Mouse (Mus musculus): ENCODE measurements around the gene 1700003E16Rik. TPM values are rescaled to one million over a fixed set of nuclear protein-coding genes. Genes with fewer than 3 reads are reported as not detected.
A peak's percentile ranks its signal among the peaks of the same experiment; 100 is the strongest.

Gene 1700003E16Rik
- polyA plus RNA-seq, 1 experiment from 2014 or later = 0.77 TPM

DNA sequence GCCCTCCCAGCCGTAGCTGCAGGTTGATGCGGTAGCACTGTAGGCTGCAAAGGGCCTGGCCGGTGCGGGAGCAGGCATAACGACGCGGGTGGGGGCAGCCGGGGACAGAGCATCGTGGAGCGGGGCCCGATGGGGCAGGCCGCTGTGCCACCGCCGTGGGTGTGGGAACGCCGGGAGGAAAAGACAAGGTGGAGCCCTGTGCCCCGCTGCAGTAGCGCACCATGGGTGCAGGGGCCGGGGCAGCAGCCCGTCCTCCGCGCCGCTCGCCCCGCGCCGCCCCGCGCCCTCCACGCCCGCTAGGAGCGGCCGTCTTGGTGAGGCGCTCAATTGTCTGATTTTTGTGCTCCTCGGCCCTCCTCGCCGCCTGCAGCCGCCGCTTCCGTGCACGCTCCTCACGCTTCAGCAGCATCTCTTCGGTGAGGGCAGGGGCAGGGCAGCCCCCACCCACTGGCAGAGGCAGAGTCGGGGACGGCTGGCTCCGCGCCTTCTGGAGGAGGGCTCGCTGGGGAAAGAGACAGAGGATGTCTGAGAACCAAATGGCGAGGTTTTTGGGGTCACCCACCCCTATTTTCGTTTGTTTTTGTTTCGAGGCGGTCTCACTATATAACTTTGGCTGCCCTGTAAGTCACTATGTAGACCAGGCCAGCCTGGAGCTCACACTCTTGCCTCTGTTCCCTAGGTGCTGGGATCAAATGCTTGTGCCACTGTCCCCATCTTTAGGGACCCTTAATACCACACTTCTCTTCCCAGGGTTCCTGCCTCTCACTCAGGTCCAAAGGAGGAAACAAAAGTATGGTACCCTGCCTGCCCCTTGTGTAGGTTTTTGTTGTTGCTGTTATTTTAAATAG, 34.1 kb upstream of the 1700003E16Rik start:
- peak overlapping the region; percentile 66 for H3K4me3 ChIP-seq (ENCODE audit: low read depth, low read length)
- H3K9me3 ChIP-seq (ENCODE audit: control insufficient read depth, low read depth, low read length) = no peaks in the 10 kb centered on the region
- H3K4me2 ChIP-seq (replicated peaks; ENCODE audit: low read depth, low read length) = peak overlapping the region; percentile 91
- WGBS = under 1% methylated on average over 46 of the region's 52 CpGs
- peak overlapping the region; percentile 99 for H3K27ac ChIP-seq (ENCODE audit: low read length)
- H3K27me3 ChIP-seq (ENCODE audit: control insufficient read depth, insufficient read depth, low read length) = no peaks in the 10 kb centered on the region
- no peak for ATAC-seq (ENCODE audit: insufficient number of reproducible peaks, insufficient read depth, low FRiP score, low read depth)
- H3K4me1 ChIP-seq (ENCODE audit: control insufficient read depth, insufficient read depth, low read length) = peaks cover 30% of the 10 kb centered on the region
- H3K9ac ChIP-seq (replicated peaks; ENCODE audit: low read depth, low read length) = peak overlapping the region; percentile 87
- H3K36me3 ChIP-seq (ENCODE audit: control insufficient read depth, insufficient read depth, low read length) = peaks cover 18% of the 10 kb centered on the region

DNA sequence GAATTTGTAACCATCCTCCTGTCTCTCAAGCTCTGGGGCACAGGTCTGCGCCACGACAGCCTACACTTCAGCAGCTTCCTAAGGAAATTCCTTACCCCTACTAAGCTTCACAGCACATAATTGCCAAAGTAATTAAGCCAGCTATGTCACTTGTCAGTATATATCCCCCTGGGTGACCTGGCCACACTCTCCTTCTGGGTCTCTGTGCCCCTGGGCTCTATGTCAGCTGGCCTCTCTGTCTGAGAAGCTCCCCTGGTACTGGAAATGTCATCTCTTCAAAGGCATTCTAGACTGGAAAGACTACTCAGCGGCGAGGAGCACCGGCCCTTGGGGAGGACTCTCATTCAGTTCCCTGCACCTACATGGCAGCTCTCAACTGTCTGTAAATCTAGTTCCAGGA, 33.2 kb upstream of the 1700003E16Rik start:
- H3K4me3 ChIP-seq (ENCODE audit: low read depth, low read length) = no peak overlapping the region
- H3K4me1 ChIP-seq (ENCODE audit: control insufficient read depth, insufficient read depth, low read length) = peaks cover 30% of the 10 kb centered on the region
- no peak for ATAC-seq (ENCODE audit: insufficient number of reproducible peaks, insufficient read depth, low FRiP score, low read depth)
- peaks cover 13% of the 10 kb centered on the region; the same call in 1 of the 2 replicates for H3K36me3 ChIP-seq (ENCODE audit: control insufficient read depth, insufficient read depth, low read length)
- WGBS = 91% methylated on average over 5 of the region's 5 CpGs
- peak overlapping the region; percentile 99; the same call in 1 of the 2 replicates for H3K27ac ChIP-seq (ENCODE audit: low read length)
- H3K27me3 ChIP-seq (ENCODE audit: control insufficient read depth, insufficient read depth, low read length) = no peaks in the 10 kb centered on the region
- no peaks in the 10 kb centered on the region for H3K9me3 ChIP-seq (ENCODE audit: control insufficient read depth, low read depth, low read length)
- no peak overlapping the region for H3K9ac ChIP-seq (replicated peaks; ENCODE audit: low read depth, low read length)
- H3K4me2 ChIP-seq (replicated peaks; ENCODE audit: low read depth, low read length) = peak overlapping the region; percentile 91

DNA sequence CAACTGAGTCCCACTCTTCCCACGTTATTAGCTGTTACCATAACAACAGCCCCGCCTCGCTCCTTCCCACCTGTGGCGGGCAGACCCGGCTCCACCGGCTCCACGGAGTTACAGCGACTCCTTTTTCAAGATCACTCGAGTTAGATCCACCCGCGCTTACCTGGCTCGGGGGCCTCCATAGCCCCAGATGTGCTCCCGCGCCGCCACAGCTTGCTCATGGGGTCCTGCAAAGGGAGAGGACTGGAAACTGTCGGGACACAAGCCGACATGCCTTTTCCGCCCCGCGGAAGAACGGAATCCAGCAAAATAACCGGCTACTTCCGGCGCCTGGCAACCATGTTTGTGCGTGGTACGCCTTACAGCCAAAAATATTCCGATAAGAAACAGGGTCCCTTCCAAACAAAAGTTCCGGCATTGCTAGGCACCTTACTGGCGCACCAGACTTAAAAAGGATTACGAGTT, 31.3 kb upstream of the 1700003E16Rik start:
- peak overlapping the region; percentile 79 for H3K4me3 ChIP-seq (ENCODE audit: low read depth, low read length)
- H3K27ac ChIP-seq (ENCODE audit: low read length) = 0 out of 2 replicates have a peak overlapping the region, but pooled peaks have one; percentile 44
- under 1% methylated on average over 30 of the region's 30 CpGs for WGBS
- peak; percentile 5; the same call in 1 of the 2 replicates for ATAC-seq (ENCODE audit: insufficient number of reproducible peaks, insufficient read depth, low FRiP score, low read depth)
- H3K4me2 ChIP-seq (replicated peaks; ENCODE audit: low read depth, low read length) = peak overlapping the region; percentile 92
- peak overlapping the region; percentile 63 for H3K9ac ChIP-seq (replicated peaks; ENCODE audit: low read depth, low read length)
- no peaks in the 10 kb centered on the region for H3K9me3 ChIP-seq (ENCODE audit: control insufficient read depth, low read depth, low read length)
- H3K4me1 ChIP-seq (ENCODE audit: control insufficient read depth, insufficient read depth, low read length) = peaks cover 26% of the 10 kb centered on the region
- H3K36me3 ChIP-seq (ENCODE audit: control insufficient read depth, insufficient read depth, low read length) = no peaks in the 10 kb centered on the region
- H3K27me3 ChIP-seq (ENCODE audit: control insufficient read depth, insufficient read depth, low read length) = no peaks in the 10 kb centered on the region

DNA sequence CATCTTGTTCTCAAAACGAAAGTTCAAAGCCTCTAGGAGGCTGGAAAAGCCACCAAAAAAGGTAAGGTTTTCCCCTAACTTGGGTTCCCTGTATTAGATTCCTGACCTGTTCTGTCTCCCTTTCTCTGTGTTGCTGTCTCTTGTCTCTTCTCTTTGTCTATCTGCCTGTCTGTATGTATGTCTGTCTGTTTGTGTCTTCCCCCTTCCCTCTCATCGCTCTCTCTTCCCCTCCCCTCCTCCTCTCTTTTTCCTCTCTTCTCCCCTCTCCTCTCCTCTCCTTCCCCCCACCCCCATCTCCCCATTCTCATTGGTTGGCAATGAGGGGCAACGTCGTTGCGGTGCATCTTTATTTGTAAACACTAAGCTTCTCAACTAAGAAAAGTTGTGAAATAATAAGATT, 30.9 kb upstream of the 1700003E16Rik start, which contains the start of gene Ino80b:
Ino80b (minus strand) TSS at position 101 of the 400 bp plus-strand sequence.
- Histone ChIP-seq H3K4me2 (replicated peaks; ENCODE audit: low read depth, low read length) (peak within 1 kb of the TSS; percentile 92), H3K27me3 (ENCODE audit: control insufficient read depth, insufficient read depth, low read length) (no peaks in the 10 kb centered on the region), H3K4me1 (ENCODE audit: control insufficient read depth, insufficient read depth, low read length) (peaks cover 21% of the 10 kb centered on the region), H3K4me3 (ENCODE audit: low read depth, low read length) (peak within 1 kb of the TSS; percentile 79), H3K27ac (ENCODE audit: low read length) (0 out of 2 replicates have a peak within 1 kb of the TSS, but pooled peaks have one; percentile 44), H3K36me3 (ENCODE audit: control insufficient read depth, insufficient read depth, low read length) (no peaks in the 10 kb centered on the region), H3K9me3 (ENCODE audit: control insufficient read depth, low read depth, low read length) (no peaks in the 10 kb centered on the region), H3K9ac (replicated peaks; ENCODE audit: low read depth, low read length) (peak within 1 kb of the TSS; percentile 63)
- 28% methylated on average over 5 of the region's 5 CpGs for WGBS
- no peak for ATAC-seq (ENCODE audit: insufficient number of reproducible peaks, insufficient read depth, low FRiP score, low read depth)

DNA sequence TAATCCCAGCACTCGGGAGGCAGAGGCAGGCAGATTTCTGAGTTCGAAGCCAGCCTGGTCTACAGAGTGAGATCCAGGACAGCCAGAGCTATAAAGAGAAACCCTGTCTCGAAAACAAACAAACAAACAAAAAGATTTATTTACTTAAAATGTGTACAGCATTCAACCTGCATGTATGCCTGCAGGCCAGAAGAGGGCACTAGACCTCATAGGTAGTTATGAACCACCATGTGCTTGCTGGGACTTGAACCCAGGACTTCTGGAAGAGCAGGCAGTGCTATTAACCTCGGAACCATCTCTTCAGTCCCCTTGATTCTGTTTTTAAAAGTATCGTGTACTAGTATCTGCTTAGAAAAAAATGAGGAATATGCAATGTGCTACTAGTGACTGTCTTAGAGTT, 28.8 kb upstream of the 1700003E16Rik start:
- no peak overlapping the region for H3K4me2 ChIP-seq (replicated peaks; ENCODE audit: low read depth, low read length)
- no peak overlapping the region for H3K9ac ChIP-seq (replicated peaks; ENCODE audit: low read depth, low read length)
- H3K9me3 ChIP-seq (ENCODE audit: control insufficient read depth, low read depth, low read length) = no peaks in the 10 kb centered on the region
- no peak overlapping the region for H3K27ac ChIP-seq (ENCODE audit: low read length)
- WGBS = 92% methylated on average over 5 of the region's 5 CpGs
- H3K36me3 ChIP-seq (ENCODE audit: control insufficient read depth, insufficient read depth, low read length) = no peaks in the 10 kb centered on the region
- H3K27me3 ChIP-seq (ENCODE audit: control insufficient read depth, insufficient read depth, low read length) = no peaks in the 10 kb centered on the region
- H3K4me3 ChIP-seq (ENCODE audit: low read depth, low read length) = no peak overlapping the region
- H3K4me1 ChIP-seq (ENCODE audit: control insufficient read depth, insufficient read depth, low read length) = peaks cover 15% of the 10 kb centered on the region
- no peak for ATAC-seq (ENCODE audit: insufficient number of reproducible peaks, insufficient read depth, low FRiP score, low read depth)

DNA sequence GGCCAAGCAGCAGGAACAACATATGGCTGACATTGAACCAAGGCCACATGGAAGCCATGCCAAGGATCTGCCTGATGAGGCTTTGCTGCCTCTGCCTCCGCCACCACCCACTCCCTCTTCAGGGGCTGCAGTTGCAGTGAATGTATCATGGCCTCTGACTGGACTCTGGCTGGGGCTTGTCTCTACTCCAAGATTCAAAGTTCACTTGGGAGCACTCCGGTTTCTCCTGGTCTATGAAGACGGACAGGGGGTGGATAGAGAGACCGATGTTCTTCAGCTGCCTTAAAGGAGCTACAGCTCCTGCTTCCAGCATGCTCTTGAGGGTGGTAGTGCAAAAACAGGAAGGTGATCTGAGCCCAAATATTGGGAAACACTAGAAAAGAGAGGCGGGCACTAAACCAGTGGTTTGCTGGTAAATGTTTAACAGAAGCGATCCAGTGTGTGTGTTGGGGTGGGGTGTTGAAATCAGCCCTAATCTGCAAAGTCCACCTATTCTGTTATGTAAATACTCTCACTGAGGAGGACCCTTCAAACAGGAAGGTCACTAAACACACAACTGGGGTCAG, 24.7 kb upstream of the 1700003E16Rik start:
- H3K27ac ChIP-seq (ENCODE audit: low read length) = peak overlapping the region; percentile 68
- H3K9ac ChIP-seq (replicated peaks; ENCODE audit: low read depth, low read length) = no peak overlapping the region
- H3K4me2 ChIP-seq (replicated peaks; ENCODE audit: low read depth, low read length) = no peak overlapping the region
- H3K4me1 ChIP-seq (ENCODE audit: control insufficient read depth, insufficient read depth, low read length) = peaks cover 16% of the 10 kb centered on the region
- H3K4me3 ChIP-seq (ENCODE audit: low read depth, low read length) = no peak overlapping the region
- H3K36me3 ChIP-seq (ENCODE audit: control insufficient read depth, insufficient read depth, low read length) = no peaks in the 10 kb centered on the region
- 55% methylated on average over 6 of the region's 6 CpGs for WGBS
- no peaks in the 10 kb centered on the region for H3K27me3 ChIP-seq (ENCODE audit: control insufficient read depth, insufficient read depth, low read length)
- H3K9me3 ChIP-seq (ENCODE audit: control insufficient read depth, low read depth, low read length) = no peaks in the 10 kb centered on the region
- ATAC-seq (ENCODE audit: insufficient number of reproducible peaks, insufficient read depth, low FRiP score, low read depth) = peak; percentile 55; the same call in 1 of the 2 replicates

DNA sequence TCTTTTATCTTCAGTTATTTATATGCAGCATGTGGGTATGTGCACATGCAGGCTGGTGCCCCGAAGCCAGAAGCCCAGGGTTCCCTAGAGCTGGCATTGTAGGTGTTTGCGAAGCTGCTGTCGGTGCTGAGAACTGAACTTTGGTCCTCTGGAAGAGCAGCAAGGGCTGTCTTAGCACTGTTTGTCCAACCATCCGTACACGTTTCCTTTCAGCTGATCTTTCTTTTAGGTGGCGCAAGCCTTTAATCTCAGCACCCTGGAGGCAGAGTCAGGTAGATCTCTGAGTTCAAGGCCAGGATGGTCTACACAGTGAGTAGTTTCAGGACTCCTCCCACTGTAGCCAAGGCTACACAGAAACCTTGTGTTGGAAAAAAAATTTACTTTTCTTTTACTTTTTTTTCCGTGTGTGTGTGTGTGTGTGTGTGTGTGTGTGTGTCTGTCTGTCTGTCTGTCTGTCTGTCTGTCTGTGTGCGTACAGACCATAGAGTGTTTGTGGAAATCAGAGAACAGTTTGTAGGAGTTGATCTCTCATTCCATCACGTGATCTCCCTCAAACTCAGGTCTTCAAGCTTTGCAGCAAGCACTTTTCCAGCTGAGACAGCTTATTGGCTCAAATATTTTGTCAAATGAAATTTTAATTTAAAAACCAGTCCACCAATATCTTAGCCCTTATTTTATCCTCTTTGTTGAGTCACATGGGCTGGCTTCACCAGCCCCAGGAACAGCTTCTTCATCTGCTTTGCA, 23.9 kb upstream of the 1700003E16Rik start:
- ATAC-seq (ENCODE audit: insufficient number of reproducible peaks, insufficient read depth, low FRiP score, low read depth) = no peak
- H3K27me3 ChIP-seq (ENCODE audit: control insufficient read depth, insufficient read depth, low read length) = no peaks in the 10 kb centered on the region
- H3K4me3 ChIP-seq (ENCODE audit: low read depth, low read length) = no peak overlapping the region
- WGBS = 75% methylated on average over 9 of the region's 9 CpGs
- H3K9me3 ChIP-seq (ENCODE audit: control insufficient read depth, low read depth, low read length) = no peaks in the 10 kb centered on the region
- no peak overlapping the region for H3K9ac ChIP-seq (replicated peaks; ENCODE audit: low read depth, low read length)
- peak overlapping the region; percentile 44; the same call in 1 of the 2 replicates for H3K27ac ChIP-seq (ENCODE audit: low read length)
- H3K36me3 ChIP-seq (ENCODE audit: control insufficient read depth, insufficient read depth, low read length) = no peaks in the 10 kb centered on the region
- H3K4me1 ChIP-seq (ENCODE audit: control insufficient read depth, insufficient read depth, low read length) = peaks cover 16% of the 10 kb centered on the region
- H3K4me2 ChIP-seq (replicated peaks; ENCODE audit: low read depth, low read length) = no peak overlapping the region

DNA sequence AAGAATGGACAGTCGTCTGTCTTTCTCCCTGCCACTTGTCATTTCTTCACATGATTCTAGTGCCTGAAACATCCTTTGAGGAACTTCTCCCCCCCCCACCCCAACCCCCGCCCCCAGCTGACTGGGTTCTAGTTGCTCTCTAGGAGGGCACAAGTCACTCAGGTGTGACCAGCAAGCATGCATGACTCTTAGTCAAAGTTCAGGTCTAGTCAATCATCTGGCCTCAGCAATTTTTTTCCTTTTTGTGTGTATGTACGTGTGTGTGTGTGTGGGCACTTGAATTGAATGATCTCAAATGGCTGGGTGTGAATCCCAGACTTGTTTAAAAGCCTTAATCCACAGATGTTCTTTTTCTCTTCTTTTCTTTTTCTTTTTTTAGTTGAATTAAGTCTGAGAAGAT, 22.0 kb upstream of the 1700003E16Rik start:
- Histone ChIP-seq H3K4me1 (ENCODE audit: control insufficient read depth, insufficient read depth, low read length) (peaks cover 23% of the 10 kb centered on the region), H3K4me2 (replicated peaks; ENCODE audit: low read depth, low read length) (no peak overlapping the region), H3K36me3 (ENCODE audit: control insufficient read depth, insufficient read depth, low read length) (no peaks in the 10 kb centered on the region), H3K27ac (ENCODE audit: low read length) (no peak overlapping the region), H3K9ac (replicated peaks; ENCODE audit: low read depth, low read length) (no peak overlapping the region), H3K9me3 (ENCODE audit: control insufficient read depth, low read depth, low read length) (no peaks in the 10 kb centered on the region), H3K27me3 (ENCODE audit: control insufficient read depth, insufficient read depth, low read length) (no peaks in the 10 kb centered on the region), H3K4me3 (ENCODE audit: low read depth, low read length) (no peak overlapping the region)
- no peak for ATAC-seq (ENCODE audit: insufficient number of reproducible peaks, insufficient read depth, low FRiP score, low read depth)
- 55% methylated on average over 3 of the region's 3 CpGs for WGBS

Data from stomach, embryonic 14.5 days (tissue).